Mouse (Mus musculus): ENCODE results near the gene Gltpd2.

Gltpd2 gene

DNA sequence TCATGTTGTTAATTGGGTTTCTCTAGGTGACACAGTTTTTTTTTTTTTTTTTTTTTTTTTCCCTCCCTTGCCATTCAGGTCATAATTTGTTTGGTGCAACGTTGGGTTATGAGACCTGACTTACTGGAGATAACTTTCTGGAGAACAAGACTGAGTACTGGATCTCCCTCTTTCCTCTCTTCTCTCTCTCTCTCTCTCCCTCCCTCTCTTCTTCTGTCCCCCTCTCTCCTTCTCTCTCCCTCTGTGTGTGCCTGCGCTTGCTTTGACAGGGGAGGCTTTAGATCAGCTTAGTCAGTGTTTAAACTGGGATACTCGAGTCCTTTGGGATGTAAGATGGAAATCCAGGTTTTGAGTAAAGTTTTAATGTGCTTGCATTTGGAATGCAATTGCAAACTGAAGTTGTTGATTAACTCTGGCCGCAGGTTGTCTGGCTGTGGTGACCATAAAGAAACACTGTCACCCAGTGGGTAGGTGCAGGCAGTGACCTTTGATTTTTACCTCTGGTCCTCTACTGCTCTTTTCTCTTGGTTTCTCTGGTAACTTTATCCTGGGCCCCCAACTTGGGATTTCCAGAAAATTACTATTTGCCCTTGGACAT, 45.4 kb downstream of the Gltpd2 start:
- no peak for DNase-seq

DNA sequence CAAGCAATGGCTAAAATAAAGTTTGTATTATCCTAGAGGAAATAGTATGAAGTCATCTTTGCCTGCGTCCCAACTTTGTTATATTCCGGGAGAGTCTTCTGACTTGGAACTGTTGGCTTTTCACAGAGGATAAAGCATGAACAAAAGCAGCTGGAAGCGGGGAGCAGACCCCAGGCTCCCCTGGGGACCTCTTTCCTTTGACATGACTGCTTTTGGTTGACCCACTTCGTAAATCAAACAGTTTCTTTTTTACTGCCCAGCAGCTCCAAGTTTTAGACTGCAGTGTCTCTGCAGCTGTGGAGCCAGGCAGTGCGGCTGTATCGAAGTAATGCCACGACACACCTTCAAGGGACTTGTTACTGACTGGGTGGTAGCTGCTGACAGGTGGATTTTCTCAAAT, 47.6 kb downstream of the Gltpd2 start:
- DNase-seq, result no peak

Measured in lung, postnatal 4 days (tissue).